Mouse (Mus musculus) olfactory bulb, adult 2 months (tissue): ENCODE results near the gene Grip1.

Experiments used
- CTCF ChIP-seq: fragments of 200-500 bp; IDR thresholded peaks from 2 replicates; pipeline ENCODE4 v1.5.1; 2012; ENCODE audit warnings: low read depth, mild to moderate bottlenecking, low read length, moderate library complexity; ENCODE audit not compliant: insufficient read depth
- POLR2A ChIP-seq: fragments of 200-500 bp; IDR thresholded peaks from 2 replicates; pipeline ENCODE4 v1.6.1; 2012; ENCODE audit warnings: mild to moderate bottlenecking, low read depth, low read length, moderate library complexity; ENCODE audit not compliant: insufficient read depth

- no peak for TF ChIP-seq CTCF
- no peak for TF ChIP-seq POLR2A
Observed at GRCm38 (mm10) chr10:120064424-120064823, 610.8 kb downstream of the Grip1 start.
